Mouse (Mus musculus) thymus, postnatal 10 days (tissue): Measurements from ENCODE around the gene Tex26.

Experiments
- DNase-seq, 2 experiments: peaks; one replicate each; pipeline ENCODE4 v3.0.0; 2021; ENCODE audit warnings: low spot score in 2 of 2

The Tex26 gene

DNA sequence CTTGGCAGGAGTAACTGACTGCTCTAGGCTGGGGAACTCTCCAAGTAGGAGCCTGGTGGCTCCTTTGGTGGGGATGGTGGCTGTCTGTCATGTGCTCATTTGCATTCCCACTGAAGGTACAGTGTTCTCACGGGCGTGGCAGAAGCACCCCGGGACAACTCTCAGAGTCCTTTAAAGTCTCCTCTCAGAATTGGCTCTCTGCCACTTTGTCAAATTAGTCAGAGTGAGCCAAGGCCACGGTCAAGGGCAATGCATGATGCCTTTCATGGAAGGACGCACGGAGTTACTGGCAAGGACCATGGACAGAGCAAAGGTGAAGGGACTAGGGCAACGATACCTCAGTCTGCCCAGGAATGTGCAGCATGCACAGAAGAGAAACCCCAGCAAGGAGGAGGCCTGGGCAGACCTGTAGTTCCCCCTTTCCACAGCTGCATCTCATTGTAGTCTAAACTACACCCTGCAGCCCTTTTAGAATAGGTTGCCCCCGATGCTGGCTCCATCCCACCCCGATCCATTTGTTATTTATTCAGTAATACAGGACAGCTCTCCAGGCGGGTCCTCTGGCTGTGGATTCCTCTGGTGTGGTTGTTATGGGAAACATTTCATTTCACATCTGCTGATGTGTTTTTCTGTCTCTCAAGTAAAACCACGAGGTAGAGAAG, 49.0 kb downstream of the Tex26 start:
- DNase-seq: no peak

DNA sequence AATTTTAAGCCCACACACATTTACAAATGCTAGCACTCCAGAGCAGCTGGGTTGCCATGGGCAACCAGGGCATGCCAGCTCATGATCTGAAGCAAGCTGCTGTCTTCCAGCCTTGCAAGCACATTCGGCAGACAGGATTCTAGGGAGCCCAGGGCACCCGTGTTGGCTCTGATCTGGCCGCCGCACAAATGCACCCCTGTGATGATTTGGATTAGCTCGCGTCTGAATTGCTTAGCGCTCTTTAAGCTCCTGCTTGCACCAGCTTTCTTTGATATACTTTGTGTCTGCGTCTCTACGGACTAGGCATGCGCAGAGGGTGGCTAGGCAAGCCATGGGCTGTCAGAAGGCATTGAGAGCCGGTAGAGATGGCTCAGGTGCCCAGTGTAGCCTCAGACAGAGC, 49.7 kb downstream of the Tex26 start:
- no peak for DNase-seq

- no peak for DNase-seq
Observed at GRCm38 (mm10) chr5:149490275-149490674, 50.8 kb downstream of the Tex26 start.

GRCm38 (mm10) chr5:149495655-149496054, 56.2 kb downstream of the Tex26 start:
- no peak for DNase-seq

DNA sequence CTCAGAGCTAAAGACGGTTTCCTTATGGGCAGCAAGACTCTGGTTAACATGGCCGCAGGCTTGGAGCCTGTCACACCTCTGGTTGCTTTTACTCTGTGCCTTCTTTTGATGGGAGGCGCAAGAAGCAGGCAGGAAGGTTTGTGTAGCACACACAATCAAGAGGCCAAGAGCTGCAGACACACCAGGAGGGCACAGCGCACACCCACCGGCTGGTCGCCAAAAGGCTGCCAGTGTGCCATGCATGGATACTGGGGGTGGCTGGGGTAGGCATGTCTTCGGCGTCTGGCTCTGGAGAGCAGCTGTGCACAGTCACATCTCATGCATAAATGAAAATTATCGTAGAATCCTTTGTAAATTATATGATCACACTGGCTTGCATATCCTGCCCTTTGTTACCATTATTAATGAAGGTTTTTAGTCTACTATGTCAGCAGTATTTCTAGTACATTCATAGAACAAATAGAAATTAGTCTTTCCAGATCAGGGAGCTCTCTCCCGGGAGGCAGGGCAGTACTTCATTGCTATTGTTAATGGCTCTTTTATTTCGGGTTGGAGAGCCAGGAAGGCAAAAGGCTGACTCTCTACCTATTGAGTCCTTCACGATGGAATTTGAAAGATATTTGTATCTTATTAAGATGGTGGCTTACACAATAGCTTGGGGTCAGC, 57.1 kb downstream of the Tex26 start:
- DNase-seq: no peak

DNA sequence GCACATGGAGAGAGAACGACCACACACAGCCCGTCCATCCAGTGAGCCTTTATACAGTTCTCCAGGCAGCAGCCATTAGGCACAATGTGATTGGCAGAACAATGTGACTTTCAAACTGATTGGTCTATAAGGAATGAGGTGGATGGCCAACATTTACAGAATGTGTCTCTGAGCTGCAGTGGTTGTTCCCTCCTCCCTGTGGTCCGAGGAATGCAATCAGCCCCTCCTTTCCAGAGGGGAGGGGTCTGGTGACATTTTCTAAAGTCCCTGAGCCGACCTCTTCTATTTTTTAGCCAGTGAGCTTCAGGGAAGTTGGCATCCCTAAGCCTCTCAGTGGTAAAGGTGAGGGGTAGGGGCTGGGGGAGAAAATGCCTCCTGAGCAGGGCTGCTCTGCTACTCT, 60.5 kb downstream of the Tex26 start:
- DNase-seq: no peak

DNA sequence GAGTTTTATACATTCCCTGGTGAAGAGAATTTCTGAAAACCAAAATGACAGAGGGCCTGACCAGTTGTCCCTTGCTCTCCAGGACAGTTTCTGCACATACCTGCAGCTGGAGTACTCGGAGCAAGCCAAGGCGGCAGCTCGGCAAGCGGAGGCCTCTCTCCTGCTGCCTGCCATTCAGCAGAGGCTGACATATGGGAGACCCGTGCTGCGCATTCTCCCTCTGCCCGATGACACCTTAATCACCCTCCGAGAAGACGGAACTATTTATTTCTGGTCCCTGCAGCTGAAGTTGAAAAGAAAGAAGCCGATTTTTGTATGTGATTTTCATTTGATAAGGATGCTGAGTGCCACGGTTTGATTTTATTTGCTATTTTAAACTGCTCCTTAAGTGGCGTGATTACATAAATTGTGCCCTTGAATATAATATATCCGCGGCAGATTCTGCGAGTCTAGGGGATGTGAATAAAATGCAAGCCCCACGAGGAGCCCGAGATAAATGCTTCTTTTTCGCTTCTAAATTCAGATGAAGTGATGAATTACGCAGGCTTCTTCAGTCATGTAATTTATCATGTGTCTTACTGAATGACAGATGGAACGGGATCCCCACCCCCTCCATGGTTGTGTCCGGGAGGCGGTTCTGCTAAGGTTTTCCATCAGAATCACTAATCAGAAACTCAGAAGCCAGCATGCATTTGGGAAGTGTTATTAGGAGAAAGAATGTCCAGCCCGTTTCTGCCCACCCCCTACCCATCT, 64.1 kb downstream of the Tex26 start:
- DNase-seq: no peak

DNA sequence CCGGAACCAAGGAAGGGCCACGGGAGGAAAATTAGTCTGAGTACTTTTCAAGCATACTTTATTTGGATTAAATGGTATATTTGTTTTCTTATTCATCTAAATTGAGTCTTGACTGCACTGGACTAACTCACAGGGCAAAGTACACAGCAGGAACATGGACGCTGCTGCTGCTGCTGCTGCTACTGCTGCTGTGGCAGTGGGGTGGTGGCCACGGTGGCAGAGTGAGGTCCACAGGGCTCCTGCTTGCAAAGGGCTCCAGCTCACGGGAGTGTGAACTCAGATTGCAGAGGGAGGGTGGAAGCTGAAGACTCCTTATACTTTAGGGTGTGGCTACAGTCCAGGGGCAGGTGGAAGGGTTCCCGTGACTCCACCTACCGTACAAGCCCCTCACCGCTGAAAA, 65.5 kb downstream of the Tex26 start:
- no peak for DNase-seq

GRCm38 (mm10) chr5:149506033-149506432, 66.6 kb downstream of the Tex26 start:
- DNase-seq: no peak

GRCm38 (mm10) chr5:149508094-149509029, 68.9 kb downstream of the Tex26 start:
- no peak for DNase-seq

- no peak for DNase-seq
Observed at GRCm38 (mm10) chr5:149510323-149510722, 70.9 kb downstream of the Tex26 start.

GRCm38 (mm10) chr5:149512695-149513094, 73.2 kb downstream of the Tex26 start:
- DNase-seq: no peak

- no peak for DNase-seq
Observed at GRCm38 (mm10) chr5:149513438-149514086, 74.1 kb downstream of the Tex26 start.

DNA sequence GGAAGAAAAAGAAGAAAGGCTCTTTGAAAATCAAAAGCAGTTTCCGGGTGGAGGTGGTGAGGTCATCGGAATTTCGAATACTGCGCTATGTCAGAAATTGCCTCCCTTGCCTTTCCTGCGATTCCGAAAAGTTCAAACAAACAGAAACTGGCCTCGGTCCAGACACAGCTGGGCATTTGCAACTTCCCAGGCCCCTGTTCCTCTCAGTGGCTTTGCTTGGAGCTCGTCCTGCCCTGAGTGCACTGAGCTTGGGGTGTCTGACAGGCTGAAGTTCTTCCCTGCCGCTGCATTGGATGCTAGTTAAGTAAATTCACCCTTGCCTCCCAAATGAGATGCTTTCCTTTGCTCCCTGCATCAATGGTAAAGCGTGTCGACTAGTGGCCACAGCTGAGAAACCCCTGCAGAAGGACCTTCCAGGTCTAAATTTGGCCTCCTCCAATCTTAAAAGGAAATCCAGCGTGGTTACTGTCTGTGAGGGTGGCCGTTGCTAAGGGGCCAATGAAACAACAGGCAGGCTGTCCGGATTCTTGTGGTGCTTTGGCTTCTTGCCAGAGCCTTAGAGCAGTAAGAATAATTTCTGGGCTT, 74.7 kb downstream of the Tex26 start:
- DNase-seq: no peak

DNA sequence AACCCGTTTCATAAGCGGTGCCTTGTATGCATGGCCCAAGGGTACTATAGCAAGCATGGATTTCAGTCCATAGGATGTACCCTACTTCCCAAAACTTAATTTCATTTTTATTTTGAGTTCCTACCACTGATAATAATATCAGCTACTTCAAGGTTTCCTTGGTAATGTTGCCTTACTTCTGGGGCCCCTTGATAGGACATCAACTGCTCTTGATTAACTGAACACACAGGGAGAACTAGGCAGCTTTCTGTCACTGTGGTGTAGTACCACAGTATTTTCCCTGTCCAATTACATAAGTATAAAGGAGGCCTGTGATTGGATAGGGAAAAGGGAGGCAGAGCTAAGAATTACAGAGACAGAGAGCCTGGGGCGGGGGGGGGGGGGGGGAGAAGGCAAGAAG, 75.4 kb downstream of the Tex26 start:
- no peak for DNase-seq

- no peak for DNase-seq
Observed at GRCm38 (mm10) chr5:149517116-149517515, 77.7 kb downstream of the Tex26 start.
